Mouse (Mus musculus) lung, adult 2 months (tissue): ENCODE data around the gene Lrif1.

Experiments
- CTCF ChIP-seq: fragments of 200-500 bp; IDR thresholded peaks from 2 replicates; pipeline ENCODE4 v1.5.1; 2011; ENCODE audit warnings: mild to moderate bottlenecking, low read length, control low read depth; ENCODE audit not compliant: insufficient read depth
- POLR2A ChIP-seq: fragments of 200-500 bp; IDR thresholded peaks from 2 replicates; pipeline ENCODE4 v1.6.1; 2011; ENCODE audit warnings: low read depth, mild to moderate bottlenecking, control low read depth, low read length, borderline replicate concordance; ENCODE audit errors: extremely low read depth

DNA sequence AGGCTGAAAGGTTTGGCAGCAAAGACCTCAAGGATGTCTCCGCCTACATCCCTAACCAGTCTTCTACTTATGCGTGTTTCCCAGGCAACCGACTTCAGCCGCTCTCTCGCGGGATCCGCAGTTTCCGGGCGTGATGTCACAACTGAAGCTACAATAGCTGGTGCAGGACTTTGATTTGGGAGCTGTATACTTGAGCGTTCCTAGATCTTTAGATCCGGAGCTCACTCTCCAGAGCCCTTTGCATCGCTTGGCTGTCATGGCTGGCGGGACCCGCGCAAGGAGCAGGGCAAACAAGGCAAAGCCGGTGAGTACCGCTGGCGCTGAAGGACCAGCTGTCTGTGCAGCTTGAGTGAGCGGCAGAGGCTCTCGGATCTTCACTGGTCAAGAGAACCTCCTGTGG is at the start of gene Lrif1:
- TF ChIP-seq CTCF, result no peak
- TF ChIP-seq POLR2A, result no peak
